Mouse (Mus musculus): ENCODE data around the gene AI661453.
"Not testable (repeated sequence)": the region's sequence is repeated elsewhere in the genome, so short reads cannot be mapped to it uniquely, and the experiment has no call there.

The AI661453 gene

DNA sequence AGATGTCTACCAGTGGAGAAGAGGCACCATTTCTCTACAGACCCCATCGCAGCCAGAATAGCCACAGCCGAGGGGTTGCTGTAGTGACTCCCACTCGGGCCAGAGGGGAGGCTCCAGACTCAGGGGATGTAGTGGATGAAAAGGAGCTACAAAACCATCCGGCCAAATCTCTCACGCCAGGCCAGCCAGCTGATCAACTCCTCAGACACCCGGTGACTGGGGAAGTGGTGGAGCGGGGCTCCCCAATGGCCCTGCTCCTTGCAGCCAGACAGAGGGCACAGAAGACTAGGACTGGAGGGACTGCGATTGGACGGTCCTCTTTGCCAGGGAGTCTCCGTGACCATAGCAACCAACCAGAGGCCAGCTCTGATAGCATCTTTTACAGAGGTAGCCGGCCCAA lies 31.2 kb downstream of the AI661453 start:
- no peak for DNase-seq (ENCODE audit: low spot score)

DNA sequence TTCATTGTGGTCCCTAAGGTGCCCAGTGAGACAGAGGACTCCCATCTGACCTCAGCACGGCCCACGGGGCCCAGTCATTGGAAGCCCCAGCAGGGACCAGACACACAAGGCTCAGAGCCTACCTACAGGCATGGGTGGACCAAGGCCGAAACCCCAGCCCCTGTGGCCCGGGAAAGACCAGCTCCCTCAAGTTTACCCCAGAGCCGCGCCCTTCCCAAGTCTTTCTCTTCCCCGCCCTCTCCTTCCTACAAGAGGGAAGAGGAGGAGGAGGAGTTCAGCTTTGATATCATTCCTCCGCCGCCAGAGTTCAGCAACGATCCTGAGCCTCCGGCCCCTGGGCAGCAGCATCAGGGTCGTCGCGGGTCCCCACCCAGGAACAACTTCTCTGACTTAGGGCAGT lies 31.6 kb downstream of the AI661453 start:
- no peak for DNase-seq (ENCODE audit: low spot score)

DNA sequence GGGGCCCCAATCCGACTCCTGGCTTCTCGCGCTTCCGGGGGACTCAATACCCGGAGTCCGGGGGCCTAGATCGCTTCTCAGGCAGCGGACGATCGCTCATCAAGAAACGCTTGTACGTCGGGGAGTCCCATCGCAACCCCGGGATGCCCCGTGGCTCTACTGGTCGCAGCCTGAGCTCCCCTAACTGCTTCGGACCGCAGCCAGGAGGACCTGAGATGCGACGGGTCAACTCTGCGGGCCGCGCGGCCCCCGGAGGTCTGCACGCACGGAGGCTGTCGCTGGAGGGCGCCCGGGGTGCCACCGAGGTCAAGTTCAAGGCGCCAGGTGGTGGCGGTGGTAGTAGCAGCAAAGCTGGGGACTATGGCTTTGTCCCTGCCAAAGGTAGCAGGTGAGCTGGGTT lies 32.1 kb downstream of the AI661453 start:
- no peak for DNase-seq (ENCODE audit: low spot score)

DNA sequence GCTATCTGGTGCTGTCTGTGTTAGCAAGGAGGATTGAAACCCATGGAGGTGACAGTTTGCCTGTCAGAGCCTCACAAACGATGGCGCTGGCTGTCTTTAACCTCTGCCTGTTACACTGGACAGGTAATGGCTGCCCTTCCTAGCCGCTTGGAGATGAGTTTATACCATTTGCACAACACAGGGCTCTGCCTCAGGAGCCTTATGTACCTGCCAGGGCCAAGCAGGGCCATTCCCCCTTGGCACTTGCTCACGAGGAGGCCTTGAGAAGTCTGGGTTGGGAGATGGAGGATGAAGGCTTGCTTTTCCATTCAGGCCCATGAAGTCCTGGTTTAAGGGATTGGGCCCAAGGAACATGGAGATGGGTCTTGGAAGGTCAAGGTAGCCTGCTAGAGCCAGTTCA lies 33.2 kb downstream of the AI661453 start:
- no peak for DNase-seq (ENCODE audit: low spot score)

DNA sequence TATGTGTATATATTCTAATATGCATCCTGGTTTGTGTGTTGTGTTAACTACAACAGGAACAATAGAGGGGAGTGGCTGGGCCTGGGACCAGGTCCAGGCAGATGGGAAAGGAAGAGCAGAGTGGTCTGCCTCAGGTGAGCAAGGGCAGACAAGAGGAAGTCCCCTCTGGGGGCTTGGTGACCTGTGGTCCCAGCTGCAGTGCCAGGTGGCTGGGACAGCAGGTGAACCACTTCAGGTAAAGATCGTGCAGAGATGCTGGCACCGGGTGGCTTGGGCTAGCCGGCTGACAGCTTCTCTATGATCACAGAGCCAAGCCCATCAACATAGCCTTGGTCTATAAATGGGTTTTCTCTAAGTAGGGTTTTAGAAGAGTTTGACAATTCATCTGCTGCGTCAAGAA lies 33.7 kb downstream of the AI661453 start:
- no peak for DNase-seq (ENCODE audit: low spot score)

DNA sequence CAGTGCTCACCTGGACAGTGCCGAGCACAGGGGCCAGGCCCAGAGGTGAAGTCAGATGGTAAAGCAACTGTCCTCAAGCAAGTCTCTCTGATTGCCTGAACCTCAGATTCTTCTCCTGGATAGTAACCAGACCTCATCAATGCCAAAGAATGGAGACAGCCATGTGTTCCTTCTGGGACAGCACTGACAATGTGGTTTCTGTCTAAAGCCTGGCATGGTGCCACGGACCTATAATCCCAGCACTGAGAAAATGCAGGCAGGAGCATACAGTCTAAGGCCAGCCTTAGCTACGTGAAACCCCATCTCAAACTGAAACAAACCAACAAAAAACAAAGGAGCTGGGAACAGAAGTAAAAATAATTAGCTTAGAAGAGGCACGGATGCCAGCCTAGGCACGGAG lies 34.3 kb downstream of the AI661453 start:
- no peak for DNase-seq (ENCODE audit: low spot score)

DNA sequence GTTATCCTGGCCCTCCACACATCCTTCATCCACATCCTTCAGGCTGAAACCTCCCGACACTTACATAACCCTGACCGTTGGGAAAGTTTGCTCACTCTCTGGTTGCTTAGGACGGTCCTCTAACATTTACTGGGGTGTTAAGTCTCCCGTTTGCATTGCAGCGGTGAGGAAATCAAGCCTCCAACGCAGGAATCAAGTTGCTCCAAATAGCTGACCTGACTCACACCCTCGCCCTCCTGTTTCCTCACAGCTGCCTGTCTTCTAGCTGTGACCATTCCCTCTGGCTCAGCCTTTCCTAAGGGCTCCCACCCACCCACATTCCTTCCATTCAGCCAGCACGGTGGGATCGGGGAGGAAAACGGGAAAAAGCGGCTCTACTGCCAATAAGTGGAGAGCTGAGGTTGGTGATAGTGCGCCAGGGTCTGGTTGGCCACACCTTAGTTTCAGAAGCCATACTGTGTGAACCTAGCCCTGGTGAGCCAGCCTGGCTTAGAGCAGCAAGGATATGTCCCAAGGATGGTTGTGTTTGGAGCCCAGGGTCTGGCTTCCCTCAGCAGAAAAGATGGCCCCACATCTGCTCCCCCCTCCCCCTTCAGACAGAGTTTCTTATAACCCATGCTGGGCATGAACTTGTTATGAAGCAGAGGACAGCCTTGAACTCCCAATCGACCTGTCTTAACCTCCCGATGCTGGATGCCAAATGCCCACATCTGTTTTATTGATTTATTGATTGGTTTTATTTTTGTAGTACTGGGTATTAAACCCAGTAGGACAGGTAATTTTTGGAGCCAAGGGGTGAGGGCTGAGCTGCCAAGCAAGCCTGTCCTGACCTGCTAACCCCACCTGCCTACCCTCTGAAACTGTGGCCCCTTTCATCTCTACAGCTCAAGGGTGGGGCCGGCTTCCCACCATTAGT lies 36.3 kb downstream of the AI661453 start:
- no peak for DNase-seq (ENCODE audit: low spot score)

DNA sequence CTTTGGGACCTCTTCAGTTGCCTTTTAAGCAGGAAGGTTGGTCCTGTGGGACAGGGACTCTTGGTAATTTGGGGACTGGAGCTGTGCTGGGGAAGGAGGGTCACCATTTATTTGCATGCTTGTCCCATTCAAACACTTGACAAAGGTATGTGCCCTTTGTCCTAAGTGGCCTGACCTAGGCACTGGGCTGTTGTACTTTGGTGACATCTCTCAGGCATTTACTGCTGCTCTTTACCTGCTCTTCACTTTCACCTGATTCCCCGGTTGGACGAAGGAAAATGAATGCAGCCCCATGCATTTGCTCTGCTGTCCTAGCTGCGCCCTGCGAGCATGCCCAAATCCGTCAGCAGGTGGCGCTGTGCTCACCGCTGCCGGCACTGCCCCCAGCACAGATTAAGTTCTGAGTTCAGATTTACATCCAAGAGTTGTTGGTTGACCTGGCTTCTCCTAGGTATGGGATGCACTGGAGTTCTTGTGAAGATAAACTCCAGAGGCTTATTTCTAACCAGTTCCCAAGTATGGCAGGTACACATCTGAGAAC lies 37.1 kb downstream of the AI661453 start:
- DNase-seq (ENCODE audit: low spot score): no peak

DNA sequence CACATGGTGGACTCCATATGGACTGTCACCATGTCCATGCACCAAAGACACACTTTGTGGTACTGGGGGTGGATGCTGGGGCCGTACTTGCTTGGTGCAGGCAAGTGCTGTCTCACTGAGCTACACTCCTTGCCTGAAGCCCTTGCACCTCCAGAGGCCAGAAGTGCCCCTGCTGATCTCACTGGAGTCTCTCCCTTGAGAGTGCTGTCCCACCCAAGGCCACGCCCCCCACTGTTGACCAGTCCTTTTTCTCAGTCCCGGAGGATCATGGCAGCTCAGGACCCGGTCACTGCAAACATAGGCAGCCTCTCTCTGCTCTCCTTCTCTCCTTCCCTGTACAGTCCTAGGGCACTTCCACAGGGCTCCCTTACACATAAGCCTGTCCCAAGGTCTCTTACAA lies 37.8 kb downstream of the AI661453 start:
- DNase-seq (ENCODE audit: low spot score): no peak

DNA sequence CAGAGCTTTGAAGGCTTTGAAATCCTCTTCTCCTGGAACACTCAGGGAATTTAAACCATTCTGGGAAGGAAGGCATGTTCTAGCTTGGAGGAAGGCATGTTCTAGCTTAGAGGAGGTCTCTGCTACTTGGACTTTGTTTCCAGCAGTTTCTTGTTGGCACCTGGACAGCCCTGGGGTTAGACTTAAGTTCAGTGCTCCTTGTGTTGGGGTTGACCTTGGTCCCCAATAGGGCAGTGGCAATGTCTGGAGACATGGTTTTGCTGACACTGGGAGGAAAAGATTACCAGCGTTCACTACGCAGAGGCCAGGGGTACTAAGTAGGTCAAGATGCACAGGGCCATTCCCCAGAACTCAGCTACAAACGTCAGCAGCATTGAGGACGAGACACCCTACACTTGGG lies 38.8 kb downstream of the AI661453 start:
- no peak for DNase-seq (ENCODE audit: low spot score)

DNA sequence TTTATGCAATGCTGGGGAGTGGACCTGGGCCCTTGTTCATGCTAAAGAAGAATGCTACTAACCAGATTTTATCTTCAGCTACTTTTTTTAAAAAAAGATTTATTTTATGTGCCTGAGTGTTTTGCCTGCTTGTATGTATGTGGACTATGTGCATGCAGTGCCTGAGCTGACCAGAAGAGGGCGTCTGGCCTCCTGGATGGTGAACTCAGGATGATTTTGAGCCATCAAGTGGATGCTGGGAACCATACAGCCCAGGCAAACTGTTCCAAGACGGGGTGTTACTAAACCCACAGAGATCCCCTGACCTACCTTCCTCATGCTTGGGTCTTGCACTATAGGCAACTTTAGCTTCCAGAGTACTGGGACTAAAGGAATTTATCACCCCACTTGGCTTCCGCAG lies 39.3 kb downstream of the AI661453 start:
- no peak for DNase-seq (ENCODE audit: low spot score)

DNA sequence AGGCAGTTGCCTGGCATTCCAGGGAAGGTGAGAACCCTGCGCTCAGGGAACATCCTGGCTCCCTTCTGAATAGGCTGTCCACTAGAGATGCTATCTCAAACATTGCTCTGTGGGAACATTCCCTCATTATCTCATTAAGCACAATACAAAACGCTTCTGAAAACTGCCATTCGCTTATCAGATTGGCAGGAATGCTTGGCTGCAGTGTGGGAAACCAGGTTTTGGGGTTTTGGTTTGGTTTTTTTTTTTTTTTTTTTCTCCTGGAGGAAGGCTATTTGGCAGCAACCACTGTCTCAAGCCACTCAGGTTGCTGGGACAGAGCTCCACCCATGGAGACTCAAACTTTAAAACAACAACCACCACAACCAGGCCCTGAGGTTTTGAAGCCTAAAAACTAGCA lies 43.5 kb downstream of the AI661453 start:
- DNase-seq (ENCODE audit: low spot score): no peak

DNA sequence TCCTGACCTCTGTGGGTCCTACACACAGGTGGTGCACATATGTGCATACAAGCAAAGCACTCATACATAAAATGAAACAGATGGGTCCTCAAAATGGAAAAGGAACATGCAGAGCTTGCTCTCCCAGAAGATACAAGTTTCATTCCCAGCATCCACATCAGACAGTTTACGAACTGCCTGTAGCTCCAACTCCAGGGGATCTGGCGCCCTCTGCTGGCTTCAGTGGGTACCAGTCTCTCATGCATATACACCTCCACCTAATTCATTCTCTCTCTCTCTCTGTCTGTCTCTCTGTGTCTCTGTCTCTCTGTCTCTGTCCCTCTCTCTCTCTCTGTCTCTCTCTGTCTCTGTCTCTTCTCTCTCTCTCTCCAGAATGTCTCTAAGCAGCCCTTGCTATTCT lies 46.0 kb downstream of the AI661453 start:
- DNase-seq (ENCODE audit: low spot score): no peak

DNA sequence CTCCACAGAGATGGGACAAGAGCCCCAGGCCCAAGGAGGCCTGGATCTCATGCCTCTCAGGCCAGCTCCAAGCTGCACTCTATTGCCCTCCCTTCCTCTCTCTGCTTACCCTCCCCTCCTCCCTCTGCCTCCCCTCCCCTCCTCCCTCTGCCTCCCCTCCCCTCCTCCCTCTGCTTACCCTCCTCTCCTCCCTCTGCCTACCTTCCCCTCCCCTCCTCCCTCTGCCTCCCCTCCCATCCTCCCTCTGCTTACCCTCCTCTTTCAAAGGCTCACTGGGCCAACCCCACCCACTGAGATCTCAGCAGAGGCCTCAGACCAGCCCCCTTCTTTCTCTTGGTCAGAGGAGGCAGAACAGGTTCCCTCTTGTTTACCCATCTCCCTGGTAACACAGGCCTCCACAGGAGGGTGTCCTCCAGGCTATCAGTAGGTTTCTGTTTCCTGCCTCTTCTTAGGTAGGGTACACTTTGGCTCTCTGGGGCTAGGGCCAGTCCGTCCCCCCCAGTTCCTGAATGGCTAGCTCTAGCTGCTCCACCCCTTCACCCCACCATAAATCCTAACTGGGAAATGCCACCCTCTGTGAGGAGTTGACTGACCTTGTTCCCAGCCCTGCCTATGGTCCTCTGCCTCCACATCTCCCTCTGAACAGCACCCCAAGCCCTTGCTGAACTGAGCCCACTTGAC lies 48.0 kb downstream of the AI661453 start:
- DNase-seq (ENCODE audit: low spot score): no peak

DNA sequence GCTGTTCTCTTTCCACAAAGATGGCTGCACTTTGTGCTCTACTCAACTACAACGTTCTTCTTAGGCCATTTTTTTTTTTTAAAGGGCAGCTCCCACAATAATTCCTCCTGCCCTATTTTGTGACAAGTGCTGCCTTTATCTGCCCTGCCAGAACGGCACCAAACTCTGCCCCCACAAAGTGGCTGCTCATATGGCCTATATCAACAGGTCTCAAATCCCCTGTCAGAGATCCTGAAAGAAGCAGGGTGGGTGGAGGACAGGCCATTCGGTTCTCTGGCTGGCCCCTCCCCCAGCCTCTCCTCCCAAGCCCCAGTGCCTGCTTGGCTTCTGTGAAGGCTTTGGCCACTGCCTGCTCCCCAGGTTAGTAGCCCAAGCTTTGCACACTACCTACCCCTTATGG lies 48.6 kb downstream of the AI661453 start:
- DNase-seq (ENCODE audit: low spot score): no peak

DNA sequence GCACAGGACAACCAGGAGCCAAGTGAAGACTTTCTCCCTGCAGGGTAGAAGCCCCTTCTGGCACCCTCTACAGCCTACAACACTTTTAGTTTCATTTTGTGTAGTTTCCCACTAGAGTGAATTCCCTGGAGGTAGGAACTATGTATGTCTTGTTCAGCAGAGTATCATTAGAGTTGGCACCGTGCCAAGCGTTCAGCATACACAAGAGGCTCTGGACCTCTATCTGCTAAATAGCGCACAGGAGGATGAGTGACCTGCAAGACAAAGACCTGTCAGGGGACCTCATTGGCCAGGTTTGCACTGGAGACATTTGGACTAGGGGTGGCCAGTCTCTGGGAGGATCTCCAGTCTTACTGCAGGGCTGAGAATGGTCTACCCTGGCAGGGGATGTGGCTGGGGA lies 49.4 kb downstream of the AI661453 start:
- DNase-seq (ENCODE audit: low spot score): no peak

DNA sequence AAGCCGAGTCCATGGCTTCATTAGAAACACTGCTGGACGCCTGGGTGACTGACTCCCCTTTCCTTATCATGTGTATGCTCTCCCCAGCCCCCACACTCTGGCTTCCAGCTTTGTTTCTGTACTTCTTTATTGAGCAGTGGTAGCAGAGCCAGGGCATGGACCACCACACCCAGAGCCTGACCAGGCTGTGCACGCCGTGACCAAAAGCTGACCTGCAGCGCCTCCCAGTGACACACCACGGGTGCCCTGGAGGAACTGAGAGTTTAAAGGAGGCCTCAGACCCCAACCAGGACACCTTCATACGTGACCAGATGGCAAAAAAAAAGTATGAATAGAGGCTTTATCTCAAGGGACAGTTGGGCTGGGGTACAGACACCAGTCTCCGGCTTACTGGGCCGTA lies 54.4 kb downstream of the AI661453 start:
- no peak for DNase-seq (ENCODE audit: low spot score)

DNA sequence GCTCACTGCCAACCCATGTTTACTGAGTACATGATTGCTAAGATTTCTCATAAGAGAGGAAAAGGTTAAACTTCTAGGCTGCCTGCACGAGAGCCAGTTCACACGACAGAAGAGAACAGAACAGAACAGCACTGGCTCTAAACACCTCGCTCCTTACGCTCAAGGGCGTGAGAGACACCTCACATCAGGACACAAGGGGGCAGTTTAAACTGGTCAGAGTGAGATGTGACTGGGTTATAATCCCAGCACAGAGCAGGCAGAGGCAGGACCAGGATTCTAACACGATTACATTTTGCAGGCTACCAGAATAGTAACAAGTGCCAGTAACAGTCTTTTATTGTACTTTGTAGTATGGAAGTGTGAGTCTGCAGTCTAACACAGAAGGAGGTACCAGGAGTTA lies 56.3 kb downstream of the AI661453 start:
- DNase-seq (ENCODE audit: low spot score): no peak

DNA sequence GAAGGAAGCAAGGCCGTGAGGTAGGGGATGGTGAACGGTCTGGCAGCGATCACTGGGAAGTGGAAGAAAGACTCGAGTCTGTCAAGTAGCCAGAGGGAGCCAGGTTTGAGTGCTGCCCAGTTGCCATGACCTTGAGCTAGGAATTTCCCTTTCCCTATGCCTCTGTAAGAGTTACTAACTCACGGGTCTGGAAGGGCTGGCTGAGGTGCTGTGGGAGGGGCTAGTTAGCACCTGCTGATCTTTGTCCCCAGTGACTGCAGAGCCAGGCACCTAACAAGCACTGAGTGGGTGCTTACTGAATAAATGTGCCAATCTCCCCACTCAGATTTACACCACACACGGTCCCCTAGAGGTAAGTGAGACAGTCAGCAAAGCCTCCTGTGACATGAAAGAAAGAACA lies 57.2 kb downstream of the AI661453 start:
- DNase-seq (ENCODE audit: low spot score): no peak

DNA sequence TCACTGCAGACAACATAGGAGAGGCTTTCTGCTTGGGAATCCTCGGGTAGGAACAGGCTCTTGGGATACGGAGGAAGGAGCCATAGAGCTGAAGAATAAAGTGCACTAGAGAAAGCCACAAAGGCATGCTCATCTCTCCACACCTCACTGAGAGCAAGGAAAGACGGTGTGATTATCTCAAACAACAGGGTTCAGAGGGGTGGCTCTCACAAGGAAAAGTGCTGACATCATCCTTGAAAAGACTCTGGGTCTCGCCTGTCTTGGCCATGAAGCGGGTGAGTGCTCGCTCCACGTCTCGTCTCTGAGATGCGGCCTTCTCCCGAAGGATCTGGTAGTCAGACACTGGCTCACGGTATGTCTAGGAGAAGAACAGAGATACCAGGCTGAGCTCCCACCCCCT lies 57.7 kb downstream of the AI661453 start:
- no peak for DNase-seq (ENCODE audit: low spot score)

DNA sequence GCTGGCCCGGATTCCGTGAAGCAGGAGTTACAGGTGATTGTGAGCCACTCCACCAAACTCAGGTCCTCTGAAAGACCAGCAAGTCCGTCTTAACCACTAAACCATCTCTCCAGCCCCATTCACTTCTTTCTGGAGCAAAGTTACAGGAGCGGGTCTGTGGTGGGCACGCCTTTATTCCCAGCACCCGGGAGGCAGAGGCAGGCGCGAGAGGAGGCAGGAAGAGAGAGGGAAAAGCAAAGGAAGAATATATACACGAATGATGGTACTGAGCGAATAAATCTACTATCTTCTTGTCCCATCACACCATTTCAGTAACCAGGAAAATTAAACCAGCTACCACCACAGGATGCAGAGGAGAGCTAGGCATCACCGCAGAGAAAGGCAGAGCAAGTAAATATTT lies 65.1 kb downstream of the AI661453 start:
- DNase-seq (ENCODE audit: low spot score): no peak

DNA sequence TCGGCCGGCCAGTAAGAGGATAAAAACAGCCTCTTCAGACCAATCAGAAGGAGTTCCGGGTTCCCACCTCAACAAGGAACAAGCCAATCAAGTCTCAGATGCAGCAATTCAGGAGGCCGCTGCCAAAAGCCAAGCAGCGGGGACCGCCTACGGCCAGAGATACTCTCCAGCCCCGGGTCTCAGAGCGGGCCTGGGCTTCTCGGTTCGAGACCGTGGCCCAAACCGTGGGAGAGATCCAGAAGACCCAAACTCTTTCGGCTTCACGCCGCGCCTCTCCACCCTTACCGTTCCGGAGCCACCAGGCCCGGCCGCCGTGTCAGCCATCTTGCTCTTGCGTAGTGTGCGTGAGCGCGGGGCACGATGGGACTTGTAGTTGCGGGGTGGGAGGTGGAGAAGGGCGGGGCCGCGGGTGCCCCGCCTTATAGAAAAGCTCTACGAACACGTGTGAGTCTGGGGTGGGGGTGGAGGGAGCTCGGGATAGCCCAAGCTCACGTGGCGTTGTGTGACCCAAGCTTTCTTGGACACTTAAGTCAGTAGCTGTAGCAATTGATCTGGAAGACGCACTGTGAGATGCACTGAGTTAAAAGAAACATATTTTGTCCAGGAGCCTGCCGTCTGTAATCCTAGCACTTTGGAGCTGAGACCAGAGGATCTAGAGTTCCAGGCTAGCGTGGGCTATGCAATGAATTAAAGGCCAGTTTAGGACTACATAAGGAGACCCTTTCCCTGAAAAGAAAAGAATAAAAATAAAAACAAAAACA lies 65.7 kb downstream of the AI661453 start, which contains the start of gene Taf8:
Taf8 (minus strand) TSS at position 347 of the 761 bp plus-strand sequence.
- DNase-seq (ENCODE audit: low spot score): peak; percentile 73

DNA sequence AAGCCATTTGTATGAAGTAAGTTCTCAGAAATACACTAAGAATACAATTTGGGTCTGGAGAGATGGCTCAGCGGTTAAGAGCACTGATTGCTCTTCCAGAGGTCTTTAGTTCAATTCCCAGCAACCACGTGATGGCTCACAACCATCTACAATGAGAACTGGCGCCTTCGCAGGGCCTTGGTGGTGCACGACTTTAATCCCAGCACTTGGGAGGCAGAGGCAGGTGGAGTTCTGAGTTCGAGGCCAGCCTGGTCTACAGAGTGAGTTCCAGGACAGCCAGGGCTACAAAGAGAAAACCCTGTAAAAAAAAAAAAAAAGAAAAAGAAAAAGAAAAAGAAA lies 66.3 kb downstream of the AI661453 start:
- DNase-seq (ENCODE audit: low spot score): not testable (repeated sequence)

Measured in urinary bladder, postnatal 10 days (tissue).